Mouse (Mus musculus): ENCODE data around the gene Tcf25. TPM values are rescaled to one million over a fixed set of nuclear protein-coding genes. Genes with fewer than 3 reads are reported as not detected.
"Not testable (repeated sequence)": the region's sequence is repeated elsewhere in the genome, so short reads cannot be mapped to it uniquely, and the experiment has no call there.

Tcf25 gene
- polyA plus RNA-seq, 1 experiment from 2014 or later: 136 TPM

DNA sequence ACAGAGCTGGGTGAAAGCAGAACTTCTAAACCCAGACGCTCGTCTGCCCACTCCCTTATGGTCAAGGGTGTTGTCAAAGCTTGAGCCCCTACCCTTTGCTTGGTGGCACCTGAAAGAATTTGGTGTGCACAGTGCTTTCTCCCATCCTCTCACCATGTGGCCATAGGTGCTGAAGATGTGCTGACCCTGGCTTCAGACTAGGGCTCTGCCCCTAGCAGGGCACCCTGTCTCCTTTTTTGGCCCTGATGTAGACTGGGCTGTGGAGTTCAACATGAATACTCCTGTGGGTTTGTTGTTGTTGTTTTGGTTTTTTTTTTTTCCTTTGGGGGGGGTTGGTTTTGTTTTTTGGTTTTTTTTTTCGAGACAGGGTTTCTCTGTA lies 49.2 kb downstream of the Tcf25 start:
- WGBS: 7% methylated on average over 3 of the region's 3 CpGs
- H3K27ac ChIP-seq (replicated peaks): no peak overlapping the region
- ATAC-seq (ENCODE audit: extremely low read depth, insufficient number of reproducible peaks, low FRiP score, low TSS enrichment): no peak

DNA sequence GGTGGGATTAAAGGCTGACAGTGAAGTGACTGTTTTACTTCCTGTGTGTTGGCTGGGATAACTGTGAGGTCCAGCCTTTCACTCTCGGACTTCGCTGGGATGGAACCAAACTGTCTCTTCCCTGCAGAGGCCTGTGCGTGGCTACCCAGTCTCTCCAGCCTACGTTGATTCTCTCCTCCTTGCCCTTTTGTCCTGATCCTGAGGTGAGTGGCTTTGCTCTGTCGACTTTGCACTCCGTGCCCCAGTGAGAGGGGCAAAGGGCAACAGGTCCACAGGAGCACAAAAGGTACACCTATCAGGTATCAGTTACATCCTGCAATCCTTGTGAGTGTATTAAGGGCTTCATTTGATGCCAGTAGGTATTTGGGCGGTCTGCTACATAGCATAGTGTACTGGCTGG lies 49.9 kb downstream of the Tcf25 start, which contains the start of gene Def8:
Gene Def8, plus strand, starts transcription at position 87 of the 400 bp plus-strand sequence.
- H3K4me2 ChIP-seq: peak within 1 kb of the TSS; percentile 67
- H3K27ac ChIP-seq (replicated peaks): no peak within 1 kb of the TSS
- WGBS: 69% methylated on average over 7 of the region's 7 CpGs
- peaks cover 4% of the 10 kb centered on the region for H3K4me1 ChIP-seq
- peak within 1 kb of the TSS; percentile 60 for H3K9ac ChIP-seq
- H3K27me3 ChIP-seq (replicated peaks): peaks cover 11% of the 10 kb centered on the region
- peak within 1 kb of the TSS; percentile 42 for H3K4me3 ChIP-seq
- peaks cover 23% of the 10 kb centered on the region for H3K9me3 ChIP-seq
- ATAC-seq (ENCODE audit: extremely low read depth, insufficient number of reproducible peaks, low FRiP score, low TSS enrichment): no peak
- H3K36me3 ChIP-seq: peaks cover 2% of the 10 kb centered on the region; the same call in 1 of the 2 replicates

More for the DNA sequence above, 49.2 kb downstream of the Tcf25 start:
- peaks cover 2% of the 10 kb centered on the region; the same call in 1 of the 2 replicates for H3K36me3 ChIP-seq
- peaks cover 11% of the 10 kb centered on the region for H3K27me3 ChIP-seq (replicated peaks)
- H3K4me1 ChIP-seq: peaks cover 4% of the 10 kb centered on the region
- 0 out of 2 replicates have a peak overlapping the region, but pooled peaks have one; percentile 42 for H3K4me3 ChIP-seq
- peak overlapping the region; percentile 41; the same call in 1 of the 2 replicates for H3K9ac ChIP-seq
- peak overlapping the region; percentile 67 for H3K4me2 ChIP-seq
- peaks cover 16% of the 10 kb centered on the region for H3K9me3 ChIP-seq

DNA sequence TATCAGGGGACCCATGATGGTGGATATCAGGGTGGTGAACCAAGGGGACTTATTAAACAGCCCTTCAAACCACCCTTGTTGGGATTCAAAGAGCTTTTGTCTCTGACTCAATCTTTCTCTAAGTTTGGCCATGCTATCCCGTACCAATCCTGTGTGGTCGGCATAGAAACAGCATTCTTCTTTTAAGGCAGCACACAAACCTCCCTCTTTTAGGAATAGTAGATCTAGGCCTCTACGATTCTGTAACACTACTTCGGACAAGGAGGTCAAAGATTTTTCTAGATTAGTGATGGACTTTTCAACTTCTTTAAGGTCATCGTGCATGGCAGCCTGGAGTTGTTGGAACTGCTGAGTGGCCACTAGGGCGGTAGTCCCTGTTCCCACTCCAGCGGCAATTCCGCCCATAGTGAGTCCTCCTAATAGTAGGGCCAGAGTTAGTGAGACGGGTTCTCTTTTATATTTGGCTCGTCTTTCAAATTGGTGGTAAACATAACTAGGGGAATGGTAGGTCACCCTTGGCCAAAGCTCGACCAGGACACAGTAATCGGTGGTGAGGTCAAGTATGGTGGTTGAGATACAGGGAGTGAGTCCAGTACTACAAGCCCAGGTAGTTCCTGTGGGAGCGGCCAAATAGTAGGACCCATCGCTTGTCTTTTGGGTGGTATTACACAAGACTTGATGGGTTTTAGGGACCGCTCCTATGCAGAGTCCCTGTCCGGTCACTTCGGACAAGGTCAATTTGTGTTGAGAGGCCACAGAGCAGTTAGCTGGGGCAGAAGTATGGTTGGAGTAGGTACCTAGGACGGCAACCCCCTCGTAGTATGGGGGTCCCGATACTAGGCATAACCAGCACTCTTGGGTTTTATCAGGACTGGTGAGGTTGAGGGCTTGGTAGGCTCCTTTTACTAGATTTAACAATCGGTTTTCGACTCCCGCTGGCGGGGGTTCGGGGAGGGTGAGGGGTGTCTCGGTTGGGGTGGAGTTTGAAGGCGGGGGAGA lies 53.3 kb downstream of the Tcf25 start:
- Histone ChIP-seq H3K36me3 (peaks cover 2% of the 10 kb centered on the region; the same call in 1 of the 2 replicates), H3K27ac (replicated peaks) (no peak overlapping the region), H3K9me3 (peaks cover 52% of the 10 kb centered on the region), H3K4me1 (peaks cover 4% of the 10 kb centered on the region), H3K4me2 (no peak overlapping the region), H3K9ac (no peak overlapping the region), H3K4me3 (no peak overlapping the region), H3K27me3 (replicated peaks) (0 out of 2 replicates have a peak, but pooled peaks cover 3% of the 10 kb centered on the region)
- ATAC-seq (ENCODE audit: extremely low read depth, insufficient number of reproducible peaks, low FRiP score, low TSS enrichment): no peak
- WGBS: 90% methylated on average over 27 of the region's 27 CpGs

DNA sequence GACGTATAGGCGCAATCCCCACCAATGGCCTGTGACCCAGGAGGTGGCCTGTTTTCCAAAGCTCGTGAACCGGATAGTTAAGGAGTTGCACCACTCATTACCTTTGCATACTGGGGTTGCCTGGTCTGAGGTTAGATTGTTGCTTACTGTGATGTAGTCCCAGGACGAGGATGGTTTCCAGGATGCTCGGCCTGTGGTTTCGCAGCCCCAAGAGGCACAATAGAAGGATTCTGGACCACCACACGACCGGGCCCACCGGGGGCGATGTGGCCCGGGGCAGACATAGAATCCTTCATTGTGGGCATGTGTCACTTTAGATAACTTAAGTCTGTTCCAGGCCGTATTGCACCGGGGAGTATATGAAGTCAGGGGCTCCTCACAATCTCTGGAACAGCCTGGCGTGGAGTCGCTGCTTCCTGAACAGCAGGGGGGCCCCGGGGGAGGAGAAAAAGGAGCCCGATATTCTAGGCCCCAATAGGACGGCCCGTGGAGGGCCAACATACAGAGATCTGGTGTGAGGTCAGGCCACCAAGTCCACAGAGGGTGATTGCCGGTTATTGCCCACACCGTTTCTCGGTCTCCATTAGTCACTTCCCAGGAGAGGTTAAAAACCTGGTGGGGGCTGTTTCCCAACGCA lies 54.2 kb downstream of the Tcf25 start:
- Histone ChIP-seq H3K4me2 (no peak overlapping the region), H3K4me3 (no peak overlapping the region), H3K36me3 (peaks cover 2% of the 10 kb centered on the region; the same call in 1 of the 2 replicates), H3K27me3 (replicated peaks) (0 out of 2 replicates have a peak, but pooled peaks cover under 1% of the 10 kb centered on the region), H3K4me1 (no peaks in the 10 kb centered on the region), H3K9me3 (peaks cover 62% of the 10 kb centered on the region), H3K9ac (no peak overlapping the region), H3K27ac (replicated peaks) (no peak overlapping the region)
- 92% methylated on average over 24 of the region's 24 CpGs for WGBS
- ATAC-seq (ENCODE audit: extremely low read depth, insufficient number of reproducible peaks, low FRiP score, low TSS enrichment): no peak

DNA sequence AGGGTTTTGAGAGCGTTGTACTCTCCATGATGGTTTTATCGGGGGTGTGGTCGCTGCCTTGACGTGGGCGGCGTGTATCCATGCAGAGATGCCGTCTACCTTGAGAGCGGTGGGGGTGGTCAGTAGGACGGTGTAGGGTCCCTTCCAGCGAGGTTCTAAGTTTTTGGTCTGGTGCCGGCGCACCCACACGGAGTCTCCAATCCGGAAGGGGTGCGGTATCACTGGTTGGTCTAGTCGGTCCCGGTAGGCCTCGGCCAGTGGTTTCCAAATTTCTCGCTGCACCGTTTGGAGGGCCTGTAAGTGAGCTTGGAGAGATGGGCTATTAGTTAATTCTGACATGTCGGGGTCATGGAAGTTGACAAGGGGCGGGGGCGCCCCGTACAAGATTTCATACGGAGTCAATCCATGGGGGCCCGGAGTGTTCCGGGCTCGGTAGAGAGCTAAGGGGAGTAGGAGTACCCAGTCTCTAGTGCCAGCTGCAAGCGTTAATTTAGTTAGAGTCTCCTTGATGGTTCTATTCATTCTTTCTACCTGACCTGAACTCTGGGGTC lies 54.9 kb downstream of the Tcf25 start:
- Histone ChIP-seq H3K27ac (replicated peaks) (no peak overlapping the region), H3K4me1 (no peaks in the 10 kb centered on the region), H3K4me2 (no peak overlapping the region), H3K36me3 (peaks cover 2% of the 10 kb centered on the region; the same call in 1 of the 2 replicates), H3K4me3 (no peak overlapping the region), H3K9ac (no peak overlapping the region), H3K9me3 (peaks cover 68% of the 10 kb centered on the region), H3K27me3 (replicated peaks) (no peaks in the 10 kb centered on the region)
- WGBS: 92% methylated on average over 29 of the region's 29 CpGs
- ATAC-seq (ENCODE audit: extremely low read depth, insufficient number of reproducible peaks, low FRiP score, low TSS enrichment): no peak

DNA sequence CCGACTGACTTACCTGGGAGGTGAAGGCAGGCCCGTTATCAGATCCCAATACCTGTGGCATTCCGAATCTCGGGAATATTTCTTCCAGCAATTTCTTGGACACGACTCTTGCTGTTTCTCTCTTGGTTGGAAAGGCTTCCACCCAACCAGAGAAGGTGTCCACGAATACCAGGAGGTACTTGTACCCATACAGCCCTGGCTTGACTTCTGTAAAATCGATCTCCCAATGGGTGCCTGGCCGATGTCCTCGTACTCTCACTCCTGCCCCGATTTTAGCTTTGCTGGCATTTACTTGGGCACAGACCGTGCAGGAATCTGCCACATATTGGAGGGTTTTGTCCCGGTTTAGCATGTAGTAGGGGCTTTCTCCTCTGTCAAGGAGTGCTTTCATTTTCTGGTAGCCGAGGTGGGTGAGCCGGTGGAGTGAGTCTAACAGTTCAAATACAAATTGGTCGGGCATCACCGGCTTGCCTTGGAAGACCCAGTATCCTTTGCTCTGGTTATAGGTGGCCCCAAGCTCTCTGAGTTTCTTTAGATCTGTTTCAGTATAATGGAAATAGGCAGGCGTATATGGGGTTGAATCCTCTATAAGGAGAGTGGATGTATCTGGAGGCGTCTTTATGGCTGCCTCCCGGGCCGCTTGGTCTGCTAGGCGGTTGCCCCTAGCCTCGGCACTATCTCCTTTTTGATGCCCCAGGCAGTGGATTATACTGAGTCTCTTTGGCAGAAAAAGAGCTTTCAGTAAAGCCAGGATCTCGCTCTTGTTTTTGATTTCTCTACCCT lies 55.6 kb downstream of the Tcf25 start:
- Histone ChIP-seq H3K27me3 (replicated peaks) (no peaks in the 10 kb centered on the region), H3K4me3 (no peak overlapping the region), H3K27ac (replicated peaks) (no peak overlapping the region), H3K9me3 (peaks cover 72% of the 10 kb centered on the region), H3K4me1 (no peaks in the 10 kb centered on the region), H3K9ac (no peak overlapping the region), H3K4me2 (no peak overlapping the region), H3K36me3 (peaks cover 2% of the 10 kb centered on the region; the same call in 1 of the 2 replicates)
- WGBS: 88% methylated on average over 23 of the region's 23 CpGs
- no peak for ATAC-seq (ENCODE audit: extremely low read depth, insufficient number of reproducible peaks, low FRiP score, low TSS enrichment)

DNA sequence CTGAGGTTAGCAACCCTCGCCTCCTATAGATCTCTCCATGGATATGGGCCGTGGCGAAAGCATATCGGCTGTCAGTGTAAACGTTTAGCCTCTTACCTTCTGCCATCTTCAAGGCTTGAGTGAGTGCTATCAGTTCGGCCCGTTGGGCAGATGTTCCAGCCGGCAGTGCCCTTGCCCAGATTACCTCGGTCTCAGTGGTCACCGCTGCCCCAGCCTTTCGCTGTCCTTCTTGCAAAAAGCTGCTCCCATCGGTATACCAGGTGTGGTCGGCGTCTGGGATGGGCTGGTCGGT lies 56.1 kb downstream of the Tcf25 start:
- H3K36me3 ChIP-seq; H3K4me3 ChIP-seq; H3K27me3 ChIP-seq (replicated peaks); H3K27ac ChIP-seq (replicated peaks); H3K4me1 ChIP-seq; ATAC-seq (ENCODE audit: extremely low read depth, insufficient number of reproducible peaks, low FRiP score, low TSS enrichment); H3K4me2 ChIP-seq; H3K9ac ChIP-seq: not testable (repeated sequence)
- H3K9me3 ChIP-seq: peaks cover 72% of the 10 kb centered on the region
- 90% methylated on average over 15 of the region's 15 CpGs for WGBS

DNA sequence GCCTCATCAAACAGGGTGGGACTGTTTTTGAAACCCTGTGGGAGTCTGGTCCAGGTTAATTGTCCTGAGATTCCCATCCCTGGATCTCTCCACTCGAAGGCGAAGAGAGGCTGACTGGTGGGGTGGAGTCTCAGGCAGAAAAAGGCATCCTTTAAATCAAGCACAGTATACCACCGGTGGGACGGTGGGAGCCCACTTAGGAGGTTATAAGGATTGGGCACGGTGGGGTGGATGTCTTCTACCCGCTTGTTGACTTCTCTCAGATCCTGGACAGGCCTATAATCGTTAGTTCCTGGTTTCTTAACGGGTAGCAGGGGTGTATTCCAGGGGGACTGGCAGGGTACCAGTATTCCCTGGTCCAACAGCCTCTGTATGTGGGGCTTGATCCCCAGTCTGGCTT lies 57.4 kb downstream of the Tcf25 start:
- H3K27me3 ChIP-seq (replicated peaks); H3K4me2 ChIP-seq; H3K9ac ChIP-seq; H3K36me3 ChIP-seq; H3K27ac ChIP-seq (replicated peaks); H3K4me3 ChIP-seq; ATAC-seq (ENCODE audit: extremely low read depth, insufficient number of reproducible peaks, low FRiP score, low TSS enrichment); H3K4me1 ChIP-seq: not testable (repeated sequence)
- 78% methylated on average over 8 of the region's 8 CpGs for WGBS
- peaks cover 72% of the 10 kb centered on the region for H3K9me3 ChIP-seq

DNA sequence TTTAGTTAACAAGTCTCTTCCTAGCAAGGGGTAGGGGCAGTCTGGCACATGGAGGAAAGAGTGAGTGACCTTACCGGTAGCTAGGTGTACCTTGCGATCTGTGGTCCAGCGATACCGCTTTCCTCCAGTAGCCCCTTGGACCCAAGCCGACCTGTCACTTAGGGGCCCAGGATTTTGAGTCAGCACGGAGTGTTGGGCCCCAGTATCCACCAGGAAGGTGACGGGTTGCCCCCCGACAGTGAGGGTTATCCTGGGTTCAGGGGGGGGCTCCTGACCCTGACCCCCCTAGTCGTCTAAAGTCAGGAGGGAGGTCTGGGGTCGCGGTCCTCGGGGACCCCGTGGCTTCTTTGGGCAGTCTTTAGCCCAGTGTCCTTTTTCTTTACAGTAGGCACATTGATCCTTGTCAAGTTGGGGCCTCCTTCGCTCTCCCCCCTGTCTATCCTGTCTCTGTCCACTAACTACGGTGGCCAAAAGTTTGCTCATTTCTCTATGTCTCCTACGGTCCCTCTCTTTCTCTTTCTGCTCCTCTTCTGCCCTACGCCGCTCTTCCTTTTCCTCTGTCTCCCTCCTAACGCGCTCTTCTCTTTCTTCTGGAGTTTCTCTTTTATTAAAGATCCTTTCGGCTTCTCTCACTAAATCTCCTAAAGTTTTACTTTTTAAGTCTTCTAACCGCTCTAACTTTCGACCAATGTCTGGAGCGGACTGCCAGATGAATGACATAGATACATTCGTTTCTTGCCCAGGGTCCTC lies 58.2 kb downstream of the Tcf25 start:
- H3K27me3 ChIP-seq (replicated peaks): no peaks in the 10 kb centered on the region
- no peaks in the 10 kb centered on the region for H3K4me1 ChIP-seq
- peaks cover 66% of the 10 kb centered on the region for H3K9me3 ChIP-seq
- H3K27ac ChIP-seq (replicated peaks): no peak overlapping the region
- WGBS: 90% methylated on average over 25 of the region's 25 CpGs
- peaks cover 2% of the 10 kb centered on the region; the same call in 1 of the 2 replicates for H3K36me3 ChIP-seq
- ATAC-seq (ENCODE audit: extremely low read depth, insufficient number of reproducible peaks, low FRiP score, low TSS enrichment): no peak
- H3K4me3 ChIP-seq: no peak overlapping the region
- no peak overlapping the region for H3K4me2 ChIP-seq
- no peak overlapping the region for H3K9ac ChIP-seq

DNA sequence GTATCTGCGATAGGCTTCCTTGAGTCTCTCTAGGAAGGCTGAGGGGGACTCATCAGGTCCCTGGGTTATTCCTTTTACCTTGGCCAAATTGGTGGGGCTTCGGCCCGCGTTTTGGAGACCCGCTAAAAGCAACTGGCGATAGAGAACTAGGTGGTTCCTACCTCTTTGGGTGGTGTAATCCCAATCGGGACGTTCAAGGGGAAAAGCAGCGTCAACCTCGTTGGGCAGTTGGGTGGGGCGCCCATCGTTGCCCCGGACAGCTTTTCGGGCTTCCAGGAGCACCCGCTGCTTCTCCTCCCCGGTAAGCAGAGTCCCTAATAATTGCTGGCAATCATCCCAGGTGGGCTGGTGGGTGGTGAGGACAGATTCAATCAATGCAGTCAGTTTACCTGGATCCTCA lies 58.8 kb downstream of the Tcf25 start:
- Histone ChIP-seq H3K27me3 (replicated peaks) (no peaks in the 10 kb centered on the region), H3K4me3 (no peak overlapping the region), H3K9me3 (peaks cover 60% of the 10 kb centered on the region), H3K27ac (replicated peaks) (no peak overlapping the region), H3K9ac (no peak overlapping the region), H3K4me2 (no peak overlapping the region), H3K36me3 (no peaks in the 10 kb centered on the region), H3K4me1 (no peaks in the 10 kb centered on the region)
- 86% methylated on average over 16 of the region's 16 CpGs for WGBS
- ATAC-seq (ENCODE audit: extremely low read depth, insufficient number of reproducible peaks, low FRiP score, low TSS enrichment): no peak
